ENCODE assay signal across 15 mouse cellular contexts in the genomic region with DNA sequence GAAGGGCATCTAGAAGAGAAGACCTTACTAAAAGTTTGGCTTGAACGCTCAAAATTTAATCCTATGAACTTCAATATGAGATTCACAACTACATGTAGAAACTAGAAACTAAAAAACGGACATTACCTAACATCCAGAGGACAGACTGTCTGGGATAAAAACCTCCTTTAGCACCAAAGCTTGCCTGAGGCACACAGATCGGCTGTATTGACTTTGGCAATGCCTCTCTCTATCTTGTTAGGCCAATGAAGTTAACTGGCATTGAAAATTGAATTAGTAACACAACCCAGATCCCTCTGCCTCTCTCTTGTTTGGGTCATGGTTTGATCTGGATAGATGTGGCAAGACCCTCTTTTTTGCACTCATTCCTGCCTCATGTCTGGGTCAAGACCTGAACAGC.
"Had no signal": no experiment of that assay in that cellular context is flagged by ENCODE, and none has a peak within 500 bp of the region (broad histone marks: within the 10 kb centered on the region; RNA-seq: fewer than 3 reads in every experiment).

No protein-coding gene starts in this region.

- H3K4me3 ChIP-seq: lung, embryonic 15.5 days; megakaryocyte, embryonic 14.5 days; midbrain, embryonic 13.5 days; midbrain, embryonic 15.5 days; neural tube, embryonic 12.5 days; stomach, embryonic 15.5 days had no signal

- H3K27ac ChIP-seq: lung, embryonic 15.5 days; macrophage; midbrain, embryonic 13.5 days; midbrain, embryonic 15.5 days; neural tube, embryonic 12.5 days; stomach, embryonic 15.5 days; stomach, postnatal 0 days had no signal

- H3K36me3 ChIP-seq: lung, embryonic 15.5 days; midbrain, embryonic 13.5 days; midbrain, embryonic 15.5 days; neural tube, embryonic 12.5 days; stomach, embryonic 15.5 days had no signal

- H3K4me1 ChIP-seq: lung, embryonic 15.5 days; megakaryocyte, embryonic 14.5 days; midbrain, embryonic 13.5 days; midbrain, embryonic 15.5 days; neural tube, embryonic 12.5 days; stomach, embryonic 15.5 days had no signal

- DNase-seq: lung, adult 2 months; lung, postnatal 14 days; lung, postnatal 36 days; right cerebral cortex, postnatal 14 days; thymus, adult 2 months; thymus, postnatal 25 days; thymus, postnatal 4 days had no signal

- H3K27me3 ChIP-seq: lung, embryonic 15.5 days; midbrain, embryonic 13.5 days; midbrain, embryonic 15.5 days; neural tube, embryonic 12.5 days; stomach, embryonic 15.5 days had no signal
